Mouse (Mus musculus) kidney, adult 9 months (tissue): ENCODE results near the gene Prap1.

Source experiments
- DNase-seq: peaks from one replicate; pipeline ENCODE4 v3.0.0; 2022

Prap1 gene

DNA sequence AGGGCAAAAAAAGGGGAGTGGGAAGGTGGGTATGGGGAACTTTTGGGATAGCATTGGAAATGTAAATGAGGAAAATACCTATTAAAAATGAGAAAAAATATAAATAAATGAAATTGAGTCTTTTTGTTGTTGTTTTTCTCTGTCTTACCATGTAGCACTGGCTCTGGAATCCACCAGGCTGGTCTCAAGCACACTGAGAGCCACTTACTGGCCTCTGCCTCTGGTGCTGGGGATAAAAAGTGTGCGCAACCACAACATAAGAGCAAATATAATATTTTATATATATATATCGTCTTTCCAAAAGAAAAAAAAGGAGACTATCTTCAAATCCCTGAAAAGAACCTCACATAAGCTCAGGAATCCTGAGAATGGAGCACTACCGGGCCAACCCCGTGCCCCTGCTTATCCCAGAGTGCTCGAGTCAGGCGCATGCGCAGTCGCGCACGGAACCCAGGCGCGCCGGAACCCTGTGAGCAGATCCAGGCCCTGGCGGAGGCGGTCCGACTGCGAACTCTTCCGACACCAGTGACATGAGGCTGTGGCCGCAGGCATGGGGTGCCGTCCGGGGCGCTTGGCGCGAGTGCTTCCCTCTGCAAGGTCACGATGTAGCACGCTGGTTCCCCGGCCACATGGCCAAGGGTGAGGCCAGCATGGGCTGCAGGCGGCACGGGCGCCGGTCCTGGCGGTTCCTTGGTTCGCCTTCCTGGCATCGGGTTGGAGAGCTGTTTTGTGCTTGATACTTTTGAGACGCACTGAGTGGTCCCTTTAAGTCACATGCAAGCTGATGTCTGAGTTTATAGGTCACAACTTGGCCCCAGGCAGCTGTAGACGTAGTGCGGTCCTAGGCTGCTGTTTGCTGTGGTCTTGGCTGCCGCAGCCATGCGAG lies 44.2 kb downstream of the Prap1 start, which contains the start of gene Mtg1:
Mtg1 (plus strand) TSS at position 430 of the 886 bp plus-strand sequence.
- peak; percentile 98 for DNase-seq

DNA sequence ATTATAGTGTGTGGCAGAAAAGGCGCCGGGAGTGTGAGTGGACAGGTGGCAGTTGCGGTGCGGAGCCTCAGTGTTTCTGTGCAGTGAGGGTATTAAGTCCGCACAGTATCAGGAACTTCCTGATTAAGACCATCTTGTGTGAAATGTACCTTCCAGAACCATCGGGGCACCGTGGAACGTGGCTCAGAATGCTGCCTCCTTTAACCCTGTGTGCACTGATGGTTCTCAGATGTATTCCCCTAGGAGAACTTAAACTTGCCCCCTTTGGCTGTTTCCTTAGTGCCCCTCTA lies 44.8 kb downstream of the Prap1 start:
- no peak for DNase-seq

DNA sequence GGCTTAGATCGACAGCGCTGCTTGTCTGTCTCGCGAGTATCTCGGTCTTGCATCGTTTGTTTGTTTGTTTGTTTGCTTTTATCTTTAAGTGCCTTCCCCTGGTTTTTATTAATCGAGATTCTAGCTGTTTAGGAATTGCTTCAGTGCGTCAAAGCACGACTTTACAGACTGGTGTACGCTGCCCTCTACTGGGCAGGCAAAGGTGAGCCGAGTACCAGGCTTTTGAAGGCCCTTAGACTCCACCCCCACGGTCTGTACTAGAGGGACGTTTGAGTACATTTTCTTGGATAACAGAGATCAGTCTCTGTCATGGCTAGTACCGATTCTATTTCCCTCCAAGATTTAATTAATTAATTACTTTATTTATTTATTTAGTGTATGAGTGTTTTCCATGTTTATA lies 48.2 kb downstream of the Prap1 start:
- DNase-seq, result peak; percentile 79

DNA sequence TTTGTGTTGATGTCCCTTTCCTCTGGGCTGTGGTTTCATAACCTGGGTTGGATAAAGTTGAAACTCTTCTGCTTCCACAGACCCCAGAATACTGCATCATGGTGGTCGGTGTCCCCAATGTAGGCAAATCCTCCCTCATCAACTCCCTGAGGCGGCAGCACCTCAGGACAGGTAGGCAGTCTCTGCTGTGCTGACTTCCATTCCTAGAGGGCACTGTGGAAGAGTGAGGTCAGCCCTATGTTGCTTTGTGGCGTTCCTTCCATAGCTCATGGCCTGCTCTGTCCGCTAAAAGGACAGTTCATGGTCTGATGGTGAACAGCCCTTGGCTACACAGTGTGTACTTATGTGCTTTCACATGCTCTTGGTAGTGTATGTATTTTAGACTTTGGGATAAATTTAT lies 51.4 kb downstream of the Prap1 start:
- no peak for DNase-seq
